Mouse (Mus musculus): ENCODE measurements around the gene Gm28048. TPM values are rescaled to one million over a fixed set of nuclear protein-coding genes. Genes with fewer than 3 reads are reported as not detected.

Gene Gm28048
- polyA plus RNA-seq, 1 experiment from 2014 or later: 3.4 TPM

DNA sequence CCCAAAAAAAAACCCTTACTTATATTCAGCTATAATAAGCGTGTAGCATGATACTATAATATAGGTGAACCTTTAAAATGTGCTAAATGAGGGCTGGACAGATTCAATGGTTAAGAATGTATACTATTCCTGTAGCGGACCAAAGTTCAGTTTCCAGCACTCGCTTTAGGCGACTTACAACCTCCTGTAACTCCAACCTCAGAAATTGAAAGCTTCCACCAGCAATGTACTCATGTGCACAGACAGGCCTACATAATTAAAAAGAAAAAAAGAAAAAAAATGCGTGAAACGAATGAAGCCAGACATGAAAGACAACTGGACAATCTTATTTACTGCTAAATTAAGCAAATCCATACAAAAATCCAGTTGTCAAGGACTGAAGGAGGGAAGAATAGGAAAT lies 956 bp upstream of the Gm28048 start:
- H3K27me3 ChIP-seq: no peaks in the 10 kb centered on the region
- ATAC-seq: no peak

DNA sequence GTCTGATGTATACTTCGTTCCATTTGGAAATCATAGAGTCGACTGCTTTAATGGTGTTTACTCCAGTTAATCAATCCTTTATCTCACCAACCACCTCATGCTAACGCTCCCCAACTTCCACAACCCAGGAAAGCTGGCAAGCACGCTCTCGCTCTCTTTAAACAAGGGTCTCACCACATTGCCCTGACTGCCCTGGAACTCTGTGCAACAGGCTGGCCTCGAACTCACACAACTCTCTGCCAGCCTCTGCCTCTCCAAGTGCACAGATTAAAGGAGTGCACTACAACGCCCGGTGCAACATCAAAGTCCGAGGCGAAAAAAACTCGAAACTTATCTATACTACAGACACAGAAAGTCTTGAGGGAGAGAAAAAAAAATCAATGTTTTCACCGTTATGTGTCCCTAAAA lies 343 bp downstream of the Gm28048 start:
- H3K36me3 ChIP-seq (ENCODE audit: poor library complexity, severe bottlenecking): peaks cover 20% of the 10 kb centered on the region
- H3K27ac ChIP-seq: peak overlapping the region; percentile 95
- peak overlapping the region; percentile 84 for H3K4me2 ChIP-seq
- 3% methylated on average over 12 of the region's 12 CpGs for WGBS
- no peaks in the 10 kb centered on the region for H3K9me3 ChIP-seq (replicated peaks)
- H3K4me3 ChIP-seq: peak overlapping the region; percentile 61
- peak; percentile 50 for ATAC-seq
- no peaks in the 10 kb centered on the region for H3K27me3 ChIP-seq
- peak overlapping the region; percentile 78 for H3K9ac ChIP-seq
- peaks cover 33% of the 10 kb centered on the region for H3K4me1 ChIP-seq

More for the DNA sequence above, 956 bp upstream of the Gm28048 start:
- Histone ChIP-seq H3K9ac (no peak overlapping the region), H3K4me1 (peaks cover 25% of the 10 kb centered on the region), H3K4me3 (no peak overlapping the region), H3K27ac (no peak overlapping the region), H3K9me3 (replicated peaks) (no peaks in the 10 kb centered on the region), H3K36me3 (ENCODE audit: poor library complexity, severe bottlenecking) (peaks cover 10% of the 10 kb centered on the region), H3K4me2 (no peak overlapping the region)
- 59% methylated on average over 6 of the region's 6 CpGs for WGBS

DNA sequence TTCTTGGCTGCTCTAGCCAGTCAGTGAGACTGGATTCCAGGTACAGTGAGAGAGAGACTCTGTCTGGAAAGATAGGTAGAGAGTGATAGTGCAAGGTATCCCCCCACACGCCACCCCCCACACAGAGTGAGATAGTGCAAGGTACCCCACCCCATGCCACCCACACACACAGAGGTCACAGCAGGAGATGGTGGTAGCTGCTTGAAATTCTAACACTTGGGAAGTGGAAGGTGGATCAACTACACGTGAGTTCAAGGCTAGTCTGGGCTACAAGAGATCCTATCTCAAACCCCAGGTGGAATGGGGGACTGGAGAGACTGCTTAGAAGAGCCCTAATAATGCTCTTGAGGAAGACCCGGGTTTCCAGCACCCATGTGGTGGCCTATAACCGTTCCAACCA lies 849 bp downstream of the Gm28048 start:
- ATAC-seq: no peak
- Histone ChIP-seq H3K4me2 (peak overlapping the region; percentile 84), H3K36me3 (ENCODE audit: poor library complexity, severe bottlenecking) (peaks cover 24% of the 10 kb centered on the region), H3K9ac (peak overlapping the region; percentile 78), H3K4me1 (peaks cover 39% of the 10 kb centered on the region), H3K4me3 (peak overlapping the region; percentile 61), H3K27ac (no peak overlapping the region), H3K9me3 (replicated peaks) (no peaks in the 10 kb centered on the region), H3K27me3 (no peaks in the 10 kb centered on the region)
- WGBS: 61% methylated on average over 4 of the region's 4 CpGs

DNA sequence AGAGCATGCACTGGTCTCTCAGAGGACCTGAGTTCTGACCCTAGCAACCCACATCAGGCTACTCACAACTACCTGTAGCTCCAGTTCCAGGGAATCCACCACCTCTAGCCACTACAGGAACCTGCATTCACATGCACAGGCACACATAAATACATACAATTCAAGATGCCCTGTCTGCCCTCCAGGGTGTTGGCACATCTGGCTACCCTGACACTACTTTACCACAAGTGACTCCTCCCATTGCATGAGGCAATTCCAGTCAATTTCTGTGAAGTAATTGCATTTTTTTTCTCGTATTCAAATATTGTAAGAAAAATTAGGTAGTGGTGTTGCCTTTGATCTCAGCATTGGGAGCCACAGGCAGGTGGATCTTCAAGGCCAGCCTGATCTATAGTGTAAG lies 2.7 kb downstream of the Gm28048 start:
- Histone ChIP-seq H3K36me3 (ENCODE audit: poor library complexity, severe bottlenecking) (peaks cover 24% of the 10 kb centered on the region), H3K9ac (no peak overlapping the region), H3K4me1 (peaks cover 51% of the 10 kb centered on the region), H3K27me3 (no peaks in the 10 kb centered on the region), H3K9me3 (replicated peaks) (no peaks in the 10 kb centered on the region), H3K27ac (no peak overlapping the region), H3K4me3 (no peak overlapping the region), H3K4me2 (no peak overlapping the region)
- no peak for ATAC-seq
- 90% methylated on average over 1 of the region's 1 CpGs for WGBS

DNA sequence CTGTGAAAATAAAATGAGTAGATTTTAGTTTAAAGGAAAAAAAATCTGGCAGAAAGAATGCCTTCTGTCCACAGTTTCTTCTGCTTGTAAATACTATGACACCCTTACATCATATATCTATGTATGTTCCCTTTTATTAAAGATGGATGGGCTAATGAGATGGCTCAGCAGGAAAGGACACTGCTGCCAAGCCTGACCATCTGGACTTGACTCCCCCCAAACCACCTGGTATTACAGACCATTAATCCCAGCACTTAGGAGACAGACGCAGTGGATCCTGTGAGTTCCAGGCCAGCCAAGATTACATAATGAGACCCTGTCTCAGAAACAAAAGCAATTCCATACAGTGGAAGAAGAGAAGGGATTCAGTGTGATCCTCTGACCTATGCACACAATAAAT lies 3.2 kb downstream of the Gm28048 start:
- Histone ChIP-seq H3K27ac (no peak overlapping the region), H3K4me2 (no peak overlapping the region), H3K4me1 (peaks cover 55% of the 10 kb centered on the region), H3K4me3 (no peak overlapping the region), H3K9ac (no peak overlapping the region), H3K27me3 (no peaks in the 10 kb centered on the region), H3K9me3 (replicated peaks) (peaks cover under 1% of the 10 kb centered on the region; the same call in 1 of the 2 replicates), H3K36me3 (ENCODE audit: poor library complexity, severe bottlenecking) (peaks cover 28% of the 10 kb centered on the region)
- 50% methylated on average over 1 of the region's 1 CpGs for WGBS
- no peak for ATAC-seq

DNA sequence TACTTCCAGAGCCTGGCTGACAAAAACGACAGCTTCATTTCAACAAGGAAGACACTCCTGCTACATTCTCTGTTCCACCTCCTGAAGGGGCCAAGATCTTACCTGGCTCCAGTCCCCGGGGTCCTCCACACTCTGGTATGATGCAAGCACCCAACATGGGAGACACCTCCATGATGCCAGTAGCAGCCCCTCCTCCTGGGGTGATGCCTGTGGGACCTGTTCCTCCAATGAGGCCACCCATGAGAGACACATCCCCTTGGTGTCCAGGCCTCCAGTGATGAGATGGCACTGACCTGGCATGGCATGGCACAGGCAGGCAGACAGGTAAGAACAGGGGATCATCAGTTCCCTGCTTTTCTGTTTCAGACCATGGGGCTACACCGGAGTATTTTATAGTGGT lies 3.7 kb downstream of the Gm28048 start:
- no peak for ATAC-seq
- no peaks in the 10 kb centered on the region for H3K27me3 ChIP-seq
- H3K4me1 ChIP-seq: peaks cover 55% of the 10 kb centered on the region
- peaks cover 5% of the 10 kb centered on the region; the same call in 1 of the 2 replicates for H3K9me3 ChIP-seq (replicated peaks)
- no peak overlapping the region for H3K4me2 ChIP-seq
- WGBS: 95% methylated on average over 3 of the region's 3 CpGs
- H3K4me3 ChIP-seq: no peak overlapping the region
- H3K27ac ChIP-seq: no peak overlapping the region
- H3K9ac ChIP-seq: no peak overlapping the region
- peaks cover 33% of the 10 kb centered on the region for H3K36me3 ChIP-seq (ENCODE audit: poor library complexity, severe bottlenecking)

DNA sequence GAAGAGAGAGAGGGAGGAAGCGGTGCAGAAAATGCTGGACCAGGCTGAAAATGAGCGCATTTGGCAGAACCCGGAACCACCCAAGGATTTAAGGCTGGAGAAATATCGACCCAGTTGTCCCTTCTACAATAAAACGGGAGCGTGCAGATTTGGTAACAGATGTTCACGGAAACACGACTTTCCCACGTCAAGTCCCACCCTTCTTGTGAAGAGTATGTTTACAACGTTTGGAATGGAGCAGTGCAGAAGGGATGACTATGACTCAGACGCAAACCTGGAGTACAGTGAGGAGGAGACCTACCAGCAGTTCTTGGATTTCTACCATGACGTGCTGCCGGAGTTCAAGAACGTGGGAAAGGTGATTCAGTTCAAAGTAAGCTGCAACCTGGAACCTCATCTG lies 8.3 kb downstream of the Gm28048 start:
- H3K4me1 ChIP-seq: peaks cover 35% of the 10 kb centered on the region
- H3K27ac ChIP-seq: peak overlapping the region; percentile 52; the same call in 1 of the 2 replicates
- H3K36me3 ChIP-seq (ENCODE audit: poor library complexity, severe bottlenecking): peaks cover 42% of the 10 kb centered on the region
- ATAC-seq: no peak
- peak overlapping the region; percentile 61 for H3K4me2 ChIP-seq
- peaks cover 28% of the 10 kb centered on the region for H3K9me3 ChIP-seq (replicated peaks)
- no peaks in the 10 kb centered on the region for H3K27me3 ChIP-seq
- peak overlapping the region; percentile 57 for H3K4me3 ChIP-seq
- H3K9ac ChIP-seq: peak overlapping the region; percentile 62
- WGBS: 47% methylated on average over 14 of the region's 14 CpGs

DNA sequence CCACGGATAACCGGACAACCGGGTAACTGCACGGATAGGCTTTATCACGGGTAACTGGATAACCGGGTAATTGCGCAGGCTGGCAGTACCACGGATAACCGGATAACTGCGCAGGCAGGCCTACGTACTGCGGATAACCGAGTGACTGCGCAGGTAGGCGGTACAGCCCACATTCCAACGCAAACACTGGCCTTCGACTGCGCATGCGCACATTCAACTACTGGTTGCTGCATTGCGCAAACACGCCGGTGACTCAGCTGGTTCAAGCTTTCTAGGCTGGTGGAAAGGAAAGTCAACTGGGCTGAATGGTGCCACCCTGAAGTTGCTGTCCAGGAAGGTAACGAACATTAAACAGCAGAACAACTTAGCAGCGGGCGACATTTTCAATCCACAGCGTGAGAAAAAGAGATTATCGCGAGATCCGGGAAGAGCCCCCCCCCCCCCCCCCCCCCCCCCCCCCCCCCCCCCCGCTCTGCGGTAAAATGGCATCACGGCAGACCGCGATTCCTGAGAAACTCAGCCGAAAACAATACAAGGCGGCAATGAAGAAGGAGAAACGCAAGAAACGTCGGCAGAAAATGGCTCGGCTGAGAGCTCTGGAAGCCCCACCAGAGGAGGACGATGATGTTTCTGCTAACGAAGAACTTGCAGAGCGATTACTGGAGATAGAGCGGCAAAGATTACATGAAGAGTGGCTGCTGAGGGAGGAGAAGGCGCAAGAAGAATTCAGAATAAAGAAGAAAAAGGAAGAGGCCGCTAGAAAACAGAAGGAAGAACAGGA lies 9.0 kb downstream of the Gm28048 start:
- Histone ChIP-seq H3K4me2 (peak overlapping the region; percentile 78), H3K27ac (peak overlapping the region; percentile 52), H3K27me3 (no peaks in the 10 kb centered on the region), H3K9me3 (replicated peaks) (peaks cover 29% of the 10 kb centered on the region), H3K4me1 (peaks cover 31% of the 10 kb centered on the region), H3K9ac (peak overlapping the region; percentile 62), H3K36me3 (ENCODE audit: poor library complexity, severe bottlenecking) (peaks cover 37% of the 10 kb centered on the region), H3K4me3 (peak overlapping the region; percentile 57)
- peak; percentile 72 for ATAC-seq
- 50% methylated on average over 44 of the region's 46 CpGs for WGBS

DNA sequence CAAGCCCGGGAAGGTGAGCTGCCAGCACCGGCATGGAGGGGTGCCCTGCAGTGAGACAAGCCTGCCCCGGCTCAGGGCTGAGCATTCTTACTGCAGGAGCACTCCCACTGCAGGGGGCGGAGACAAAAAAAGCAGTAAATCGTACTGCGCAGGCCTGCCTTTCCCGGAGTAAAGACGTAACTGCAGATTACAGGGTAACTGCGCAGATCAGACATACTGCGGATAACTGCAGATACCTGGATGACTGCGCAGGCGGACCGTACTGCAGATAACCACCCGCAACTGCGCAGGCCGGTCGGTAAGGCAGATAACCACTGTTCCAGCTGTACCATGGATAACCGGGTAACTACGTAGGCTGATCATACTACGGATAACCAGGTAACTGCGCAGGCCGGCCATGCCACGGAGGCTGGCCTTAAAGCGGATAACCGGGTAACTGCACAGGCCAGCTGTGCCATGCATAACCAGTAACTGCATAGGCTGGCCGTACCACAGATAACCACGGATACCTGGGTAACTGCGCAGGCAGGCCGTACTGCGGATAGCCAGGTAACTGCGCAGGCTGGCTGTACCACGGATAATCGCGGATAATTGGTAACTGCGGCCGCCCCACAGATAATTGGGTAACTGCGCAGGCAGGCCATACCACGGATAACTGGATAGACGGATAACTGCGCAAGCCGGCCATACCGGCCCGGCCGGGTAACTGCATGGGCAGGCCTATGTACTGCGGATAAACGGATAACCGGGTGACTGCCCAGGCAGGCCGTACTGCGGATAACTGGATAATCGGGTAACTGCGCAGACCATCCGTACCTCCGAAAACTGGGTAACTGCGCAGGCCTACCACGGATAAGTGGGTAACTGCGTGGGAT lies 9.8 kb downstream of the Gm28048 start, which contains the start of gene Zrsr1:
Gene Zrsr1 (plus strand): TSS at position 171 of the 875 bp plus-strand sequence.
- ATAC-seq: peak; percentile 84
- Histone ChIP-seq H3K9ac (peak within 1 kb of the TSS; percentile 53), H3K9me3 (replicated peaks) (peaks cover 36% of the 10 kb centered on the region), H3K27me3 (no peaks in the 10 kb centered on the region), H3K4me2 (peak within 1 kb of the TSS; percentile 78), H3K4me1 (peaks cover 27% of the 10 kb centered on the region), H3K27ac (peak within 1 kb of the TSS; percentile 6), H3K36me3 (ENCODE audit: poor library complexity, severe bottlenecking) (peaks cover 31% of the 10 kb centered on the region), H3K4me3 (peak within 1 kb of the TSS; percentile 57)
- 48% methylated on average over 56 of the region's 56 CpGs for WGBS

DNA sequence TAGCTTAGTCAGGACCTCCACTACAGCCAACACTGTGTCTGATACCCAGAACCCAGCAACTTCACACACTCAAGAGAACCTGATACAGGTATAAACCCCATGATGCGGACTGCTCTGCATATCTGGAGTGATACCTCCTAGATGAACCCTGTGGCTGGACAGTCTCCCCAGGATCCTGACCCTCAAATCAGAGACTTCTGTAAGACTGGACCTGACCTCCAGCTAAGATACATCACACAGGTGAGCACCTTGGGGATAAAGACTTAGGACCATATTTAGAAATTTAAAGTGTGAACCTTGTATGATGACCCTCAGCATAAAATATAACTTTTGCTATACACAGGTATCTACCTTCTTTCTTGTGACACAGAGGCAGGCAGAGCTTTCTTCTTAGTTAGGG lies 11.3 kb downstream of the Gm28048 start:
- WGBS: 96% methylated on average over 1 of the region's 1 CpGs
- Histone ChIP-seq H3K27ac (no peak overlapping the region), H3K4me2 (no peak overlapping the region), H3K9ac (no peak overlapping the region), H3K9me3 (replicated peaks) (peaks cover 42% of the 10 kb centered on the region), H3K4me3 (no peak overlapping the region), H3K4me1 (peaks cover 14% of the 10 kb centered on the region), H3K36me3 (ENCODE audit: poor library complexity, severe bottlenecking) (peaks cover 29% of the 10 kb centered on the region), H3K27me3 (no peaks in the 10 kb centered on the region)
- no peak for ATAC-seq

DNA sequence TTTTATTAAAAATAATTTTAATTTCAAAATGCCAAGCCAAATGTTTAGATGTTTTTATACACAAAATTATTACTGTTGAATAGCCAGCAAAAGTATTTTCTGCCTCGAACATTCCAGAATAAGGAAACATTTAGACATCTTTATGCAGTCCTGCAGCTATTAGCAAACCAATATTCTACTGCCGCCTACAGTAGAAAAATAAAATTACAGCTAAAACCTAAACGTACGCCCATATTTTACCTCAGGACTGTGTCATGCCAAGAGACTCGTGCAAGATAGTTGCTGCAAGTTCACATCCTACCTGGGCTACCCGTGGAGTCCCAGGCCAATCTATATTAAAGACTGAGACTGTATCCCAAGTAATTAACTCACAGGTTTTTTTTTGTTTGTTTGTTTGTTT lies 12.4 kb downstream of the Gm28048 start:
- no peak overlapping the region for H3K4me2 ChIP-seq
- no peak overlapping the region for H3K4me3 ChIP-seq
- 70% methylated on average over 6 of the region's 6 CpGs for WGBS
- peaks cover 42% of the 10 kb centered on the region for H3K9me3 ChIP-seq (replicated peaks)
- peaks cover 7% of the 10 kb centered on the region for H3K4me1 ChIP-seq
- H3K36me3 ChIP-seq (ENCODE audit: poor library complexity, severe bottlenecking): peaks cover 29% of the 10 kb centered on the region
- no peak for ATAC-seq
- no peak overlapping the region for H3K9ac ChIP-seq
- H3K27me3 ChIP-seq: no peaks in the 10 kb centered on the region
- H3K27ac ChIP-seq: no peak overlapping the region

DNA sequence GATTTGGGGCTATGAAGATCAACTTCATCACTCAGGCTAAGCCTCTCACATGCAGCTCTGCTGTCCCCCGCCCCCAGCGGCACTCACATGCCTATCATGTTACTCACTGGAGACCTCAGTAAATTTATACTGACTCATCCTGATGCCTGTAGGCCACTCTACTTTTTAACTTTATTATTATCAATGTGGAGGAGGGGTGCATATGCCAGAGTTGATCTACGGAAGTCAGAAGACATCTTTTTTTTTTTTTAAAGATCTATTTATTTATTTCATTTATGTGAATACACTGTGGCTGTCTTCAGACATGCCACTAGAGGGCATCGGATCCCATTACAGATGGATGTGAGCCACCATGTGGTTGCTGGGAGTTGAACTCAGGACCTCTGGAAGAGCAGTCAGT lies 16.4 kb downstream of the Gm28048 start:
- 82% methylated on average over 4 of the region's 4 CpGs for WGBS
- H3K9ac ChIP-seq: no peak overlapping the region
- H3K27me3 ChIP-seq: no peaks in the 10 kb centered on the region
- H3K9me3 ChIP-seq (replicated peaks): peaks cover 14% of the 10 kb centered on the region
- H3K4me3 ChIP-seq: no peak overlapping the region
- no peak for ATAC-seq
- H3K36me3 ChIP-seq (ENCODE audit: poor library complexity, severe bottlenecking): peaks cover 7% of the 10 kb centered on the region
- no peaks in the 10 kb centered on the region for H3K4me1 ChIP-seq
- H3K4me2 ChIP-seq: no peak overlapping the region
- no peak overlapping the region for H3K27ac ChIP-seq
